Mouse (Mus musculus) heart, adult 9 months (tissue): ENCODE data around the gene Prss23.

Source experiments
- DNase-seq, 2 experiments: peaks; one replicate each; pipeline ENCODE4 v3.0.0; 2022; ENCODE audit warnings: low spot score in 2 of 2

Gene Prss23

GRCm38 (mm10) chr7:89526731-89527429 lies at the start of gene Prss23:
Gene Prss23 (minus strand): TSS chr7:89527187.
- DNase-seq = no peak

DNA sequence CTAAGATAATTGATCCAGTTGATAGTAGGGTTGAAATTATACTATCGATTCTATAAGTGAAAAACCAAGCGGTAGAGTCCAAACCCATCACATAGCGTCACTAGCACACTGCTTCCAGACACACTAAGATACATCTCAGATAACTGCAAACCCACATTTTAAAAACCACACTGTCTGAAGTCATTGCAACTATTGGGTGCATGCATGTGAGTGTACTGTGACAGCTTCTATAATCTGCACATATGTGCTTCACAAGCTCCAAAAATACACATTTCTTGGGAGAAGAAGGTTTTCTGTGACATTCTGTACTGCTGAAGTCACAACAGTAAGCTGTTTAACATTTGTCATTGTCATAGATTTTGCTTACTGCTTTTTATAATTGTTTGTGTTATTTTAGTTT lies 49.1 kb upstream of the Prss23 start:
- no peak for DNase-seq

- no peak for DNase-seq
Measured at GRCm38 (mm10) chr7:89564569-89564968, 37.6 kb upstream of the Prss23 start.

DNA sequence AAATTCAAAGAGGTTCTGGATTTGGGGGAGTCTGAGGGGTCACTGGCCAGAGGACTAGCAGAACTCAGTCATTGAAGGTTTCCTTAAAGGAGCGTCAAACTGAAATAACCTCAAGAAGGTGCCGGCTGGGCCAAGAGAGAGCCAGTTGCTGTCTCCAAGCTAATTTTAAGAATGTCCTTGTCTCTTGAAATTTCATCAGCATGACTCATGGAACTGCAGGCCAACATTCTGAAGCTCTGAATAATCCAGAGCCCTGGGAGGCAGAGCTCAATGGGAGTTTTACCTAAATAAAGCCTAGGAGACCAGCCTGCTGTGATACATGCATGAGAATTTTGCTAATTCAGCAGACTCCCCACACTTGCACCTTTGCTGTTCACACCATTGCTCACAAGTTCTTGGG lies 36.5 kb upstream of the Prss23 start:
- DNase-seq = peak; percentile 72 to 77

DNA sequence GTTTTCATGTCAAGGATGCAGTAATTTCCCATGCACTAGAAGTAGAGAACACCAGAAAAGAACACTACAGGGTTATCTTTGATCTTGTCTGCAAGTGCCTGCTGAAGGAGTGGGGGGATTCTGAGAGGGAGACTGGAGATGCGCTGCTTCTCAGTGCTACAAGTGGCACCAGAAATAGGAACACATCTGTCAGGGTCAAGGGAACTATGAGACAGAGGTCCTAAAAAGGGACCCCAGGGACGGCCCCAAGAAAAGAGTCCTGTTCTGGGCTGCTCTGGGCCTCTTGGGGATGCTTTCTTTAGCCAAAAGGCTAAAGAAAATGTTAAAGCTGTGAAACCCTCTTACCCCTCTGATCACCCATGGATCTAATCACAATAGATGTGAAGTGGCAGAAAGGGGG lies 35.2 kb upstream of the Prss23 start:
- DNase-seq = no peak

GRCm38 (mm10) chr7:89560939-89561338 lies 34.0 kb upstream of the Prss23 start:
- peak; percentile 19 to 30 for DNase-seq

GRCm38 (mm10) chr7:89559633-89560032 lies 32.6 kb upstream of the Prss23 start:
- DNase-seq = no peak

GRCm38 (mm10) chr7:89559105-89559504 lies 32.1 kb upstream of the Prss23 start:
- DNase-seq = no peak

DNA sequence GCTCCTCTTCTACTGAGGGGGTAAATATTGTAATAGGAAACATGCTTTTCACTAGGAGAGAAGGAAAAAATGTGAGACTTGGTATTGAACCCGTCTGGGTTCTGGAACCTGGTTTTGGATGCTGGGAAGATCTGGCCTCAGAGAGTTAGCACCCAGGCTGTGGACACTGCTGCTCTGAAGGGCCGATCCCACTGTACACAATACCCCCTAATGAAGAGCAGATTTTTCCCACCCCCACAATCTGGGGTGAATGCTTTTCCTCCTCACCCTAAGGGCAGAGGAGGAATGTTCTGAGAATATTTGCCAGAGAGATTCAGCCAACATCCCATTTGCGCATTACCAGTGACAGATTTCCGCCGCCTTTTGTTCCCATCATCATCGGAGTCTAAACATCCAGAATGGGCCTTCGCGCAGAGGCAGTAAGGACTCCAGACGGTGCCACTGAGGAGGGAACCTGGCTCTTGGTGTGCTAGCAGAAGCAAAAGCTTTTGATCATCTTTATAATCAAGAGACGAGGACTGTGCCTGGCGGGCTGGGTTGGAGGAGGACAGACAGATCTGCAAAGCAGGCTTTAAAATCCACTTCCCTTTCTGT lies 31.6 kb upstream of the Prss23 start:
- DNase-seq = no peak

- no peak for DNase-seq
Measured at GRCm38 (mm10) chr7:89557056-89557455, 30.1 kb upstream of the Prss23 start.

GRCm38 (mm10) chr7:89556652-89557051 lies 29.7 kb upstream of the Prss23 start:
- no peak for DNase-seq

DNA sequence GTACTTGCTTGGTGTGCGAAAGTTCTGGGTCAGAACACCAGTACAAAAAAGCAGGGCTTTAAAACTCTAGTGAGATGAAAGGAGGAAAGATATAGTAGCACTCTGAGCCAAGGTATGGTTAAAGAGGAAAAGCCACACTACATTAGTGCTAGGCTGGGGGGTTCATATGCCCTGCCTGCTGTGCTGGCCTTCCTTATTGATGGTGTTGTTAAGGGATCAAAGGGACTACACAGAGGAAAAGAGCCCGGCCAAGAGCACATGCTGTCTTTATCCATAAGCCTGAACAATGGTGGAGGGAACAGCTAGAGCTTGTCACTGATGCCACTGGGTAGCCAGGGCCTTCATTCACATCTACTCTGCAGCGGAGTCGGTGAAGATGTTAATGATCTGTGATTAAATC lies 28.2 kb upstream of the Prss23 start:
- no peak for DNase-seq

- DNase-seq = no peak
Measured at GRCm38 (mm10) chr7:89554068-89554467, 27.1 kb upstream of the Prss23 start.

DNA sequence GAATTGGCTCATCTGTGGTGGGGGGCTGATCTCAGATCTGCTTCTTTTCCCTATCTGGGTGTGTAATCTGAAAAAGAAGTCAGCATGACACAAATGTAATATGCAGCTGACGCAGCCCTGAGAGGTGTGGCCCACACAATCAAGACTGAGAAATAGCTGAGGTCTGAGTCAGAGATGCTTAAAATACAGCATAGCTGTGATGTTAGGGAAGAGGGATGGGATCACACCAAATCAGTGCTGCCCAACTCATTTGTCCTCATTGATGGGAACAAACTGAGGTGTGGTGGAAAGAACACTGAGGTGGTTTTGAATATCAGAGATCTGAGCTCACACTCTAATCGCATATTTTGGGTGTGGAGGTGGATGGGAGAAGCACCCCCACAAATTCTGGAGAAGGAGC lies 14.0 kb upstream of the Prss23 start:
- DNase-seq = no peak

DNA sequence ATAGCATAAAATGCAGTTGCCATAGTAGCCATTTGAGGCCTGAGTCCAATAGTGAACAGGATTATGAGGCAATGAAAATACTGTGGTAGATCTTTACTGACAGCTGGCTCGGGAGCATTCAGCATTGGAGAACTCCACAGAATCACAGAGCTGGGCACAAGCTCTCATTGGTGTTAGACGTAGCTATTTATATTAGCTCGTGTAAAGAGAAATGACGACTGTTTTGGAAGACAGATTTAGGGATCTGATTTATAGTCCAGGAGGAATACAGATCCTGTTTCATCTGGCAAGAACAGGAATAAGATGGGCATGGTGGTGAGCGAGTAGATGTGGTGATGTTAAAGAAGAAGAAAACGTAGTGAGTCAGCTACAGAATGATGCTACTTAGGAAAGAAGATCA lies 12.4 kb upstream of the Prss23 start:
- no peak for DNase-seq

DNA sequence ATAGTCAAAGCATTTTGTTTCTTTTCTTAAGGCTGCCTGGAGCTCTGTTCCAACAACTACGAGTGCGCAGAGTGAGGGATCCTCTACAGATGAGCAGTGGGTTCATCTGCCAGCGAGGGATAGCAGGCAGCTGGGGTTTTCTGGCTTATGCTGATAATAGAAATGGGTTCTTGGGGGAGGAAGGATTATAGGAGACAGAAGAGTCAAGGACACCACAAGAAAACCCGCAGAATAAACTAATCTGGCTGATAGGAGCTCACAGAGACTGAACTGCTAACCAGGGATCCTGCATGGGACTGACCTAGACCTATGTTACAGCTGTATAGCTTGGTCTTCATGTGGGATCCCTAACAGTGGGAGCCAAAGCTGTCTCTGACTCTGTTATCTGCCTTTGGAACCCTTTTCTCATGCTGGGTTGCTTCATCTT lies 456 bp upstream of the Prss23 start:
- no peak for DNase-seq

DNA sequence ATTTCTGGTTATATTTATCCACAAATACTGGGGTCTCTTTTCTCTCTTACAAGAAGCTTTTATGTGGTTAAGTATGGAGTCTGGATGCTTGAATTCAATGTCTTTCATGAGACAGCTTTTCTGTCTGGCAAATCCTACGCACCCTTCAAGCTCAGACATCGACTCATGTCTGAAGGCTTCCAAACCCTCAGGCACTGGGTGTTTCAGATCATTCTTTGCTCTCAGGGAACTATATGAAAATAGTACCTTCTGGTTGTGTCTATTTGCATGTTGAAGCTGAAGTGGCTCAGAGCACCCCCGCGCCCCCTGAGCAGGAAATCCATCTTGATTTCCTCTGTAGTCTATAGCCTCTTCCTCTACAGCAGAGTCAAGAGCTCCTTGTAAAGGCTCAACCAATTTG lies 3.2 kb downstream of the Prss23 start:
- DNase-seq = no peak

DNA sequence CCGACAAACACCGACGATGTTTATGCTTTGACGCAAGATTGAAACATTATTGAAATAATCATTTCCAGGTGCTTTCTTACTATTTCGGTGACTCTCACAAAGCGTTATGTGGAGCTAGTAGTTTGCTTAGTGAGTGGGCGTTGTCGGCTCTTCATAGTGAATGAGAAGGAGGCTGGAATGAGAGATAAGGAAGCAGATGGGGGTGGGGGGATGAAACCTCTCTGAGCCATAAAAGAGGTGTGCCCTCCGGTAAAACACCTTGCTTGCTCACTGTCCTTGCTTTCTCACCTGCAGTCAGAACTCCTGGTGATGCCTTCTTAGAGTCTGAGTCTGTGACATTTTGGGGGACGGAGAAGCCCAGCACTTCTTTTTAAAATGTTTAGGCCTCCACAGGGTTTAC lies 4.8 kb downstream of the Prss23 start:
- DNase-seq = no peak

DNA sequence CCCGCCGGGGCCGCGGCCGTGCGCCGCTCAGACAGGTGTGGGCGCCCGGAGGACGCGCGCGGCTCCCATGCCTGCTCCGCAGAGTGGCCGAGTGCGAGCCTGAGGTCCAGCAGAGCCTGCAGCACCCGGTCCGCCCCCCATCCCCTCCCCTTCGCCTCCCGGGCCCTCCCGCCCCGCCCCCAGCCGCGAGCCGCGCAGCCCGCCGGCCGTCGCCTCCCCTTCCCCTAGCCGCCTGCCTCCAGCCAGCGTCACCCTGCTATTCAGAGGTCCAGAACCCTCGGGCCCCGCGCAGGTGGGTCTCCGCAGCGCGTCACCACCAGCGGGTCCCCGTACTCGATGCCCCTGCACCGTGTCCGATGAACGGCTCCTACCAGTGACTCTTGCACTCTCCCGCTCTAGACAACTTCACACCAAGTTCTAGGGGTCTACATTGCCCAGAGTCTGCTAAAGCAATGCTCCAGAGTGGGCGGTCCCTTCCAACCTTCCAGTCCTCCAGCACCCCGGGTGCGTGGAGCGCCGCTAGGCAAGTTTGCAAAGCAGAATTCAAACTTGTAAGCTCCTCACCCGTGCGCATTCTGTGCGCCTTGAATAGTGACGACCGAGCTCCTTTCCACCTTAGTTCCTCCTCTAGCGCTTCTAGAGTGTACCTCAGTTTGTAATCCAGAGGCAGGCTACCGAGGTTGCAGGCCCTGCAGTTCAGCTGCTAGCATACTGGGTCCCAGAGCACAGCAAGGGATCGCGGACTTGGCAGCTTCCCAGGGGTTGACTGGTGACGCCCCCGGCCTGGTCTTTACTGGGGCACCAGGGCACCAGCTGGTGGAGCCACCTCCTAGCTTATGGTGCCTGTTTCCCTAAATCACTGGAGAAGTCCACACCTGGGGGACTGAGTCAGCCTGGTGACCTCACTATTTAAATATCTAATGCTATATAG lies 9.3 kb downstream of the Prss23 start:
- peak; percentile 53 to 60 for DNase-seq

GRCm38 (mm10) chr7:89516551-89517459 lies 10.2 kb downstream of the Prss23 start:
- no peak for DNase-seq

GRCm38 (mm10) chr7:89511921-89512514 lies 15.0 kb downstream of the Prss23 start:
- DNase-seq = no peak
